In genomic region chr6:39005267-39005944, GRCm38 (mm10) we compare ENCODE assay signal across 15 mouse cellular contexts.
A peak's percentile ranks its signal among the peaks of the same experiment; 100 is the strongest.
DNase-seq lines count a peak whose midpoint lies in the region; ATAC-seq and TF ChIP-seq lines count a peak whose summit lies in the region.
"Had no signal": no experiment of that assay in that cellular context is flagged by ENCODE, and none has a peak within 500 bp of the region (broad histone marks: within the 10 kb centered on the region; RNA-seq: fewer than 3 reads in every experiment).

No protein-coding gene starts in this region.

- peaks cover 30% of the 10 kb centered on the region; the same call in 1 of the 2 replicates for H3K4me1 ChIP-seq in kidney, embryonic 14.5 days (ENCODE audit: control insufficient read depth, insufficient read depth, low read length)
- H3K4me1 ChIP-seq in forebrain, postnatal 0 days (ENCODE audit: insufficient read depth) = 0 out of 2 replicates have a peak, but pooled peaks cover 9% of the 10 kb centered on the region
- 0 out of 2 replicates have a peak, but pooled peaks cover 9% of the 10 kb centered on the region for H3K4me1 ChIP-seq in hindbrain, postnatal 0 days (ENCODE audit: insufficient read depth, low read length)
- H3K4me1 ChIP-seq in neural tube, embryonic 13.5 days (replicated peaks) = peaks cover 29% of the 10 kb centered on the region

- no peaks in the 10 kb centered on the region for H3K27me3 ChIP-seq in kidney, embryonic 14.5 days (ENCODE audit: control insufficient read depth, insufficient read depth, low read length)
- H3K27me3 ChIP-seq in forebrain, postnatal 0 days (ENCODE audit: insufficient read depth, low read length) = no peaks in the 10 kb centered on the region
- H3K27me3 ChIP-seq in hindbrain, postnatal 0 days (ENCODE audit: insufficient read depth, low read length) = no peaks in the 10 kb centered on the region
- H3K27me3 ChIP-seq in neural tube, embryonic 13.5 days = no peaks in the 10 kb centered on the region
- H3K27me3 ChIP-seq: embryonic facial prominence, embryonic 12.5 days had no signal

- TF ChIP-seq CTCF in forebrain, postnatal 0 days (IDR thresholded peaks at IDR 0.05; ENCODE audit: low read depth) = no peak
- no peak for TF ChIP-seq CTCF in hindbrain, postnatal 0 days (IDR thresholded peaks at IDR 0.05; ENCODE audit: low read depth)

- no peak overlapping the region for H3K4me2 ChIP-seq in kidney, embryonic 14.5 days (replicated peaks; ENCODE audit: low read depth, low read length)
- 0 out of 2 replicates have a peak overlapping the region, but pooled peaks have one; percentile 16 for H3K4me2 ChIP-seq in forebrain, postnatal 0 days (ENCODE audit: low read depth)
- H3K4me2 ChIP-seq in hindbrain, postnatal 0 days (ENCODE audit: low read depth, low read length) = no peak overlapping the region
- no peak overlapping the region for H3K4me2 ChIP-seq in neural tube, embryonic 13.5 days
- H3K4me2 ChIP-seq: embryonic facial prominence, embryonic 12.5 days; heart, embryonic 11.5 days; liver, embryonic 11.5 days had no signal

- no peaks in the 10 kb centered on the region for H3K36me3 ChIP-seq in kidney, embryonic 14.5 days (ENCODE audit: control insufficient read depth, insufficient read depth, low read length)
- no peaks in the 10 kb centered on the region for H3K36me3 ChIP-seq in forebrain, postnatal 0 days (ENCODE audit: insufficient read depth)
- no peaks in the 10 kb centered on the region for H3K36me3 ChIP-seq in hindbrain, postnatal 0 days (ENCODE audit: insufficient read depth, low read length)
- H3K36me3 ChIP-seq in neural tube, embryonic 13.5 days = no peaks in the 10 kb centered on the region
- H3K36me3 ChIP-seq: embryonic facial prominence, embryonic 12.5 days had no signal

- peak overlapping the region; percentile 30; the same call in 1 of the 2 replicates for H3K27ac ChIP-seq in kidney, embryonic 14.5 days (ENCODE audit: low read depth, low read length)
- no peak overlapping the region for H3K27ac ChIP-seq in forebrain, postnatal 0 days (ENCODE audit: low read depth, low read length)
- H3K27ac ChIP-seq in hindbrain, postnatal 0 days = peak overlapping the region; percentile 26; the same call in 1 of the 2 replicates
- H3K27ac ChIP-seq in neural tube, embryonic 13.5 days (replicated peaks) = peak overlapping the region; percentile 46
- H3K27ac ChIP-seq: embryonic facial prominence, embryonic 12.5 days; kidney, postnatal 0 days had no signal

- no peak for ATAC-seq in kidney, embryonic 14.5 days (ENCODE audit: low FRiP score, low TSS enrichment)
- peak; percentile 48 for ATAC-seq in forebrain, postnatal 0 days
- peak; percentile 45; the same call in 1 of the 2 replicates for ATAC-seq in hindbrain, postnatal 0 days
- peak; percentile 69 for ATAC-seq in neural tube, embryonic 13.5 days (ENCODE audit: low read depth)
- ATAC-seq in megakaryocyte-erythroid progenitor cell, adult 5-6 weeks (replicated peaks; ENCODE audit: low FRiP score, low TSS enrichment, poor library complexity, severe bottlenecking) = no peak

- H3K9ac ChIP-seq in kidney, embryonic 14.5 days (ENCODE audit: low read depth, low read length) = no peak overlapping the region
- H3K9ac ChIP-seq in forebrain, postnatal 0 days = no peak overlapping the region
- H3K9ac ChIP-seq in hindbrain, postnatal 0 days (replicated peaks; ENCODE audit: low read length) = no peak overlapping the region
- no peak overlapping the region for H3K9ac ChIP-seq in neural tube, embryonic 13.5 days
- H3K9ac ChIP-seq: embryonic facial prominence, embryonic 12.5 days had no signal

- no peak overlapping the region for H3K4me3 ChIP-seq in kidney, embryonic 14.5 days (ENCODE audit: low read length)
- no peak overlapping the region for H3K4me3 ChIP-seq in forebrain, postnatal 0 days (ENCODE audit: low read depth, low read length)
- no peak overlapping the region for H3K4me3 ChIP-seq in hindbrain, postnatal 0 days (ENCODE audit: low read length)
- no peak overlapping the region for H3K4me3 ChIP-seq in neural tube, embryonic 13.5 days
- H3K4me3 ChIP-seq: embryonic facial prominence, embryonic 12.5 days had no signal

- no peaks in the 10 kb centered on the region for H3K9me3 ChIP-seq in kidney, embryonic 14.5 days (ENCODE audit: control insufficient read depth, low read length)
- no peaks in the 10 kb centered on the region for H3K9me3 ChIP-seq in forebrain, postnatal 0 days (ENCODE audit: low read length)
- H3K9me3 ChIP-seq in hindbrain, postnatal 0 days (ENCODE audit: low read length) = no peaks in the 10 kb centered on the region
- no peaks in the 10 kb centered on the region for H3K9me3 ChIP-seq in neural tube, embryonic 13.5 days
- H3K9me3 ChIP-seq: embryonic facial prominence, embryonic 12.5 days had no signal

- 59% methylated on average over 20 of the region's 20 CpGs for WGBS in kidney, embryonic 14.5 days
- 49% methylated on average over 20 of the region's 20 CpGs for WGBS in forebrain, postnatal 0 days
- WGBS in hindbrain, postnatal 0 days = 54% methylated on average over 20 of the region's 20 CpGs
- WGBS in neural tube, embryonic 13.5 days = 53% methylated on average over 20 of the region's 20 CpGs

- DNase-seq in kidney, adult 8-10 months = no peak
- peak; percentile 27 for DNase-seq in forebrain, postnatal 0 days
- DNase-seq in hindbrain, postnatal 0 days (ENCODE audit: low spot score) = no peak
- no peak for DNase-seq in frontal cortex, adult 2 months (ENCODE audit: extremely low spot score in 1 of 2, low spot score in 1 of 2)
- DNase-seq: adrenal gland, postnatal 36 days; cerebellum, postnatal 14 days; gastrocnemius, postnatal 14 days; heart, postnatal 4 days had no signal

Comparison
In these comparisons a context has a peak if more than half of its experiments do, and no peak if none do; other contexts are left out.
1. ATAC-seq: peak in forebrain, postnatal 0 days (single experiment), hindbrain, postnatal 0 days (single experiment) and neural tube, embryonic 13.5 days (single experiment); none in kidney, embryonic 14.5 days (single experiment) and megakaryocyte-erythroid progenitor cell, adult 5-6 weeks (single experiment).